Mouse (Mus musculus) heart, embryonic 12.5 days (tissue): ENCODE measurements around the gene Prkag1. TPM values are rescaled to one million over a fixed set of nuclear protein-coding genes. Genes with fewer than 3 reads are reported as not detected.

ENCODE experiments used
- ATAC-seq: fragments of 200-750 bp; cut with Nextera tagmentation; 2 replicates; pipeline ENCODE4 v1.8.0; 2017; ENCODE audit warnings: moderate TSS enrichment, moderate library complexity; ENCODE audit not compliant: insufficient number of reproducible peaks, low FRiP score
- H3K27ac ChIP-seq: fragments of 300-500 bp; sonication (generic); 2 replicates; pipeline ENCODE4 v1.5.1; 2016; ENCODE audit warnings: mild to moderate bottlenecking, moderate library complexity; ENCODE audit not compliant: poor library complexity, severe bottlenecking
- H3K27me3 ChIP-seq: fragments of 300-500 bp; sonication (generic); replicated peaks from 2 replicates; pipeline ENCODE4 v1.6.1; 2016; ENCODE audit warnings: mild to moderate bottlenecking, moderate library complexity
- H3K36me3 ChIP-seq: fragments of 300-500 bp; sonication (generic); 2 replicates; pipeline ENCODE4 v1.6.1; 2016; ENCODE audit warnings: mild to moderate bottlenecking, moderate library complexity
- H3K4me1 ChIP-seq: fragments of 300-500 bp; sonication (generic); replicated peaks from 2 replicates; pipeline ENCODE4 v1.6.1; 2016; ENCODE audit warnings: mild to moderate bottlenecking
- H3K4me2 ChIP-seq: fragments of 300-500 bp; sonication (generic); 2 replicates; pipeline ENCODE4 v1.6.1; 2016; ENCODE audit warnings: mild to moderate bottlenecking, moderate library complexity
- H3K4me3 ChIP-seq: fragments of 300-500 bp; sonication (generic); 2 replicates; pipeline ENCODE4 v1.5.1; 2016; ENCODE audit warnings: mild to moderate bottlenecking
- H3K9ac ChIP-seq: fragments of 300-500 bp; sonication (generic); 2 replicates; pipeline ENCODE4 v1.6.1; 2016; ENCODE audit warnings: mild to moderate bottlenecking, moderate library complexity
- H3K9me3 ChIP-seq: fragments of 300-500 bp; sonication (generic); replicated peaks from 2 replicates; pipeline ENCODE4 v1.6.1; 2016; ENCODE audit warnings: mild to moderate bottlenecking, moderate library complexity
- WGBS: fragments of 180-500 bp; shearing (Covaris S2); methylation state at CpG from one replicate; pipeline ENCODE4 v1.1.7; 2016; 5-methylcytosine and 5-hydroxymethylcytosine counted together
- polyA plus RNA-seq: library from polyadenylated mRNA; unstranded; fragments of >200 nt; fragmentation: Nextera tagmentation; extraction: Ambion mirVana; gene quantifications from 2 replicates; pipeline ENCODE4 v1.2.1, GENCODE M21; 2016

Gene Prkag1
- polyA plus RNA-seq, 1 experiment from 2014 or later, result 81.5 TPM

DNA sequence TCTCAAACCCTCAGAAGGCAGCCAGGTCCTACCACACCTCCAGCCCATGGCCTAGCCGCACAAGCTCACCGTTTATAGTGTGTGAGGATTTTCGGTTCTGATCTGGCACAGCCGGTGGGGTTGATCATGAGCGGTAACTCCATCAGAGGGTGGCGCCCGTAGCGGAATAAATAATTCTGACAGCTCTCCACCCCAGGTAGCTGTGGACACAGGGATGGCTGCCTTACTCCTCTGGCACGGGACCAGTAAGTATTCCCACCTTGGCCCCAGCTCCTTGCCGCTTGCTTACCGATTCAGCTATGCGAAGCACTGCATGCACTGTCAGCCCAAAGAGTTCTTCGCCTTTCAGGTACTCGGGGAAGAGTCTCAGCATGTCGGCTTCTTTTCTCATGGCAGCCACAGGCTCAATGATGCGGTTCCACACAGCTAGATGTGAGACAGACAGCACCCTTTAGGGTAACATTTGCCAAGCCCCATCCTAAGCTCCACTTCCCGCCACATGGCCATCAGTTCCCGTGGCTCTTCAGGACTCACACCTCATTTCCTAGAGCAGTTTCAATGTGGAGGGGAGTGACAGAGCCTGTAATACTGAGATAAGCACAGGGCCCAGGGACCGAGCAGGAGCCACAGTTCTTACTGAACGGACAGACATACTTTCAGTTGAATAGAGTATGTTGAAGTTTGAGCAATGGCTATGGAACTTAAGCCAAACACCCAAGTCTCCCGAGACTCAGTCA, 5.9 kb upstream of the Prkag1 start:
- H3K27me3 ChIP-seq, result no peaks in the 10 kb centered on the region
- peaks cover 22% of the 10 kb centered on the region for H3K4me1 ChIP-seq
- H3K9me3 ChIP-seq, result no peaks in the 10 kb centered on the region
- H3K4me3 ChIP-seq, result no peak overlapping the region
- ATAC-seq, result no peak
- H3K9ac ChIP-seq, result no peak overlapping the region
- H3K36me3 ChIP-seq, result peaks cover 91% of the 10 kb centered on the region
- 85% methylated on average over 21 of the region's 21 CpGs for WGBS
- no peak overlapping the region for H3K27ac ChIP-seq
- no peak overlapping the region for H3K4me2 ChIP-seq

DNA sequence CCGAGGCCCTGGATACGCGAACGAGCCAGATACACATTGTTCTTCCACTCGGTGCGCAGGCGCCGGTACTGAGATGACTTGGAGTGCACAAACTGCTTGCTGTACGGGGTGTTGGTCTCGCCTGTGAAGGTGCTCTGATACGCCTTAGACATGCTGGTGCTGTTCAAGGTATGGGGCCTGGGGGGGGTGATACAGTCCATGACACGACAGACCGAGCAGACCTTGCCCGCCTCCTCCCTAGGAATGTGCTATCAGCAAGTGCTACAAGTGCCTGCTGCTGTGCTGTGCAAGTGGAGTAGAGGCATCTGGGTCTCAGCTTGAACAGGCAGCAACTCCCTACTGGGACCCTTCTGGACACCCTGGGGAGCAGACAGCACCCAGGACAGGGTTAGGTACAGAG, 4.0 kb upstream of the Prkag1 start:
- Histone ChIP-seq H3K9ac (no peak overlapping the region), H3K27ac (peak overlapping the region; percentile 45; the same call in 1 of the 2 replicates)
- 75% methylated on average over 14 of the region's 14 CpGs for WGBS

DNA sequence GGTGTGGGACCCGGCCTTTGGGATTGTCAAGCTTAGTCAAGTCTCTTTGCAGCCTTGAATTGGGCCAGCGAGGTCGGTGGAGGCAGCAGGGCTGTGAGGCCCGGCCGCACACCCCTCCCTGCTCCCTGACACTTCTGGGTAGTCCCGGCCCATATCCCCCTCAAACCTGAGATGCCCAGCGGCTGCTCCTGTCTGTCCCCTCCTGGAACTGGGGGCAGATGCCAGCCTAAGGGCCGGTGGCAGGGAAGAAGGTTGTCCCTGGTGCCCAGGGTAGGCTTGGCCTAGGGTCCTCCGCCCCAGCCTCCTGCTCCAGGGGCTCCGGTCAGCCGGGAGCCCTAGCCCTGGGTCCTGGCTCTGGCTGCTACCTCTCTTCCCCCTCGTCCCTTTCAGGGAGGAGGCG, 2.7 kb upstream of the Prkag1 start:
- Histone ChIP-seq H3K4me2 (no peak overlapping the region), H3K9me3 (no peaks in the 10 kb centered on the region), H3K27me3 (no peaks in the 10 kb centered on the region), H3K36me3 (peaks cover 63% of the 10 kb centered on the region), H3K27ac (no peak overlapping the region), H3K4me3 (no peak overlapping the region), H3K9ac (no peak overlapping the region), H3K4me1 (peaks cover 33% of the 10 kb centered on the region)
- ATAC-seq, result no peak
- 84% methylated on average over 13 of the region's 13 CpGs for WGBS

More for the DNA sequence above, 4.0 kb upstream of the Prkag1 start:
- Histone ChIP-seq H3K36me3 (peaks cover 73% of the 10 kb centered on the region), H3K27me3 (no peaks in the 10 kb centered on the region), H3K9me3 (no peaks in the 10 kb centered on the region), H3K4me2 (no peak overlapping the region), H3K4me3 (no peak overlapping the region), H3K4me1 (peaks cover 22% of the 10 kb centered on the region)
- ATAC-seq, result no peak

DNA sequence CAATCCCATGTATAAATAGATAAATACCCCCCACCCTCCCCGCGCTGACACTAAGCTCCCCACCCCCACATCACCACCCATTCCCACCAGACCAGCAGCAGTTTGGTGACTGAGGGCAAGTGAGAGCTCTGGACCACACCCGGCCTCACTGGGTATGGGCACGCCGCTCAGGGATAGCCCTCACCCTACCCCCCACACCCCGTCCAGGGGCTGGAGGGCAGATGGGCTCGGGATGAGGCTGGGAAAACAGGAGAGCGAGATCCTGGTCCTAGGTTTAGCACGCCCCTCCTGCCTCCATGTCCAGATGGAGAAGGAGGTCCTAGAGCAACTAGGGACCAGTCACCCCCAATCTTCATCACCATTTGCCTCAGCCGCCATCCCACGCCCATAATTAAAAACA, 2.0 kb upstream of the Prkag1 start:
- Histone ChIP-seq H3K9me3 (no peaks in the 10 kb centered on the region), H3K4me3 (no peak overlapping the region), H3K9ac (peak overlapping the region; percentile 10; the same call in 1 of the 2 replicates), H3K27me3 (no peaks in the 10 kb centered on the region), H3K4me2 (no peak overlapping the region), H3K27ac (no peak overlapping the region), H3K36me3 (peaks cover 58% of the 10 kb centered on the region), H3K4me1 (peaks cover 37% of the 10 kb centered on the region)
- WGBS, result 85% methylated on average over 11 of the region's 11 CpGs
- no peak for ATAC-seq

DNA sequence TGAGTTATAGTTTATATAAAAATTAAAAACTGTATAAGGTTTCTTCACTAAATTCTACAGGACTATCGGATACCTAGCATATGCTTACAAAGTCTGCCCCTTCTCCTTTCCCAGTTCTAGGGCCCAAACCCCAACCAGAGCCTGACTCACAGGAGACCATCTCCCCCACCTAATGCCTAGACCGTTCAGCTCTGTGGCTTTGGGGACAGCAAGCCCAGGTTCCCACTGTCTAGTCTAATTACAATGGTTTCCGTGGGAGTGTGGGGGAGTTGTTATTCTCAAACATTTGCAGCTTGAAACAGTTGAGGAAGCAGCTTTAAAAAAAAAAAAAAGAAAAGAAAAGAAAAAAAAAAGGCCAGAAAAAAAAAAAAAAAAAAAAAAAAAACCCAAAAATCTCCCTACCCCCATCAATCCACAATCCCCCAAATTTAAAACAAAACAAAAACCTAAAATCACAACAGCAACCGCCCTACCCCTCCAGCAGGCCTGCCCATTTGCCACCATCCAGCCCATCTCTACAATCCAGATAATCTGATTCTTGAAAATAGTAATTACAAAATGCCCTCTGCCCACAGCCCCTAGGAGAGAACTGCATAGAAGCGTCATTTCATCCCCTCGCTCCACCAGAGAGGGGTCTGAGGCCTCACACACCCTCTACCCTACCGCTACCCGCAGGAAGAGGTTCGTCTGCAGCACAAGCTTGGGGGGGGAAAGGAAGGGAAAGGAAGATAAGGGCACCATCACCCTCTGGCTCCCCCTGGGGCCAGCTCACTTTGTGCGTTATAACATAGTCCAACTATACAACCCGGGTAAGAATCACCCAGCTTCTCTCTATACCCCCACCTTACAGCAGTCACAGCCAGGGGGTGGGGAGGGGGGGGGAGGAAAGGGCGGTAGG, 1.1 kb upstream of the Prkag1 start:
- ATAC-seq, result no peak
- H3K9ac ChIP-seq, result no peak overlapping the region
- H3K27ac ChIP-seq, result peak overlapping the region; percentile 97
- H3K4me3 ChIP-seq, result no peak overlapping the region
- peaks cover 51% of the 10 kb centered on the region for H3K36me3 ChIP-seq
- no peaks in the 10 kb centered on the region for H3K9me3 ChIP-seq
- no peaks in the 10 kb centered on the region for H3K27me3 ChIP-seq
- 0 out of 2 replicates have a peak overlapping the region, but pooled peaks have one; percentile 71 for H3K4me2 ChIP-seq
- H3K4me1 ChIP-seq, result peaks cover 45% of the 10 kb centered on the region
- WGBS, result 46% methylated on average over 12 of the region's 12 CpGs

DNA sequence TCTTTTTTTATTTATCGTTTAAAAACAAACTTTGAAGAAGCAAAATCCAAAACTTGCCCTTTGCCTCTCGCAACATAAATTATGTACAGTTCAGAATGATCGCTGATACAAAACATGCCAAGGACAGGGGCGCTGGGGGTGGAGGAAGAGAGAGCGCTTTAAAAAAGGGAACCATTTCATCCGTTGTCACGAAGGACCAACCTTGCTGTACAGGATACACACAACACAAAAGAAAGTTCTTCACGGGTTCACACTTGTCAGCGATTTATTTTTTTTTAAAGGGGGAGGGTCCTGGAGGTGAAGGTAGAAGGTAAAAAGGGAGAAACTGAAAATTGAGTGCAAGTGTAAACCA, 339 bp upstream of the Prkag1 start:
- H3K4me1 ChIP-seq, result peaks cover 52% of the 10 kb centered on the region
- WGBS, result 15% methylated on average over 9 of the region's 9 CpGs
- H3K27me3 ChIP-seq, result no peaks in the 10 kb centered on the region

DNA sequence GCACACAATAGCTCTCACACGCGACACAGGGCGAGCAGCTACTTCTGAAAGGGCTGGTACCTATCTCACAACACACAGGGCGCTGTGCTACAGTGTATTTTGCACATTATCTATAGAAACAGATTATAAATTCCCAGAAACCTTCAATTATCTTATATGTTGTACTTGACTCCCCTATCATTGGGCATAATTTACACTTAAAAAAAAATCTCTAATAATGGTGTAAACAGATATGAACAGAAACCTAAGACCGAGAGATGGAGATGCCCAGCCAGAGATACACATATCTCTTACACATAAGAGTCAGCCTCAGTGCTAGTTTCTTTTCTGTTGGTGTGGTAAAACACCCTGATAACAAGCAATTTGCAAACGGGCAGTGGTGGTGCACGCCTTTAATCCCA, 3.7 kb downstream of the Prkag1 start:
- H3K9ac ChIP-seq, result no peak overlapping the region
- H3K4me2 ChIP-seq, result no peak overlapping the region
- WGBS, result 61% methylated on average over 7 of the region's 7 CpGs
- peaks cover 36% of the 10 kb centered on the region for H3K36me3 ChIP-seq
- H3K27ac ChIP-seq, result peak overlapping the region; percentile 26; the same call in 1 of the 2 replicates
- H3K4me3 ChIP-seq, result no peak overlapping the region
- H3K9me3 ChIP-seq, result no peaks in the 10 kb centered on the region
- peaks cover 31% of the 10 kb centered on the region for H3K4me1 ChIP-seq
- ATAC-seq, result no peak
- H3K27me3 ChIP-seq, result no peaks in the 10 kb centered on the region

More for the DNA sequence above, 339 bp upstream of the Prkag1 start:
- H3K36me3 ChIP-seq, result peaks cover 44% of the 10 kb centered on the region
- H3K4me2 ChIP-seq, result peak overlapping the region; percentile 71
- ATAC-seq, result no peak
- H3K9ac ChIP-seq, result peak overlapping the region; percentile 92; the same call in 1 of the 2 replicates
- H3K27ac ChIP-seq, result peak overlapping the region; percentile 97
- peak overlapping the region; percentile 81 for H3K4me3 ChIP-seq
- no peaks in the 10 kb centered on the region for H3K9me3 ChIP-seq

DNA sequence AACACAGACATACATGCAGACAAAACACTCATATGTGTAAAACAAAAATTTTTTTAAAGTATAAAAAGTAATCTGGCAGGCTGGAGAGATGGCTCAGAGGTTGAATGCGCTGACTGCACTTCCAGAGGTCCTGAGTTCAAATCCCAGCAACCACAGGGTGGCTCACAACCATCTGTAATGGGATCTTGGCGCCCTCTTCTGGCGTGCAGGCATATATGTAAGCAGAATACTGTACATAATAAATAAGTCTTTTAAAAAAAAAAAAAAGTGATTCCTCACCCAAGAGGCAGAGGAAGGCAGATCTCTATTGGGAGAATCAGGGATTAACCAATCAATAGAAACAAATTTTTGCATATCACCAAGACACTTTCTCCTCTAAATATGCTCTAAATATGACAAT, 7.9 kb downstream of the Prkag1 start:
- no peak for ATAC-seq
- Histone ChIP-seq H3K4me2 (no peak overlapping the region), H3K9ac (no peak overlapping the region), H3K36me3 (peaks cover 62% of the 10 kb centered on the region), H3K9me3 (no peaks in the 10 kb centered on the region), H3K4me1 (peaks cover 25% of the 10 kb centered on the region), H3K4me3 (no peak overlapping the region), H3K27me3 (no peaks in the 10 kb centered on the region), H3K27ac (no peak overlapping the region)
- 68% methylated on average over 3 of the region's 3 CpGs for WGBS

DNA sequence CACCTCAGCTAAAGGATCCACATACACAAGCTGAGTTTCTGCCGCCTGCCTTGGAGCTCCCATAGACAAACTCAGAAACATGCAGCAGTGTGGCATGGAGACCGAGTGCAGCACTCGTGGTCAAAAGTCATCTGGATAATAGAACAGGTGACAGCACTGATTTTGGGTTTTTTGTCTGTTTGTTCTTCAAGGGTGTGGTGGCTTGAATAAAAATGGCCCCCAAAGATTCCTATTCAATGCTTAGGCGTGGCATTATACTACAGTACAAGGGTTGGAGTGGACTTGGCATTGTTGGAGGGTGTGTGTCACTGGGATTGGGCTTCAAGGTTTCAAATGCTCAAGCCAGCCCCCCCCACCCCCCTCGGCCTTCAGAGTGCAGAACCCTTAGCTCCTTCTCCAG, 9.2 kb downstream of the Prkag1 start:
- WGBS, result 89% methylated on average over 5 of the region's 5 CpGs
- Histone ChIP-seq H3K9me3 (no peaks in the 10 kb centered on the region), H3K4me3 (no peak overlapping the region), H3K4me2 (no peak overlapping the region), H3K27me3 (no peaks in the 10 kb centered on the region), H3K9ac (no peak overlapping the region), H3K36me3 (peaks cover 63% of the 10 kb centered on the region), H3K27ac (no peak overlapping the region), H3K4me1 (peaks cover 13% of the 10 kb centered on the region)
- ATAC-seq, result no peak

DNA sequence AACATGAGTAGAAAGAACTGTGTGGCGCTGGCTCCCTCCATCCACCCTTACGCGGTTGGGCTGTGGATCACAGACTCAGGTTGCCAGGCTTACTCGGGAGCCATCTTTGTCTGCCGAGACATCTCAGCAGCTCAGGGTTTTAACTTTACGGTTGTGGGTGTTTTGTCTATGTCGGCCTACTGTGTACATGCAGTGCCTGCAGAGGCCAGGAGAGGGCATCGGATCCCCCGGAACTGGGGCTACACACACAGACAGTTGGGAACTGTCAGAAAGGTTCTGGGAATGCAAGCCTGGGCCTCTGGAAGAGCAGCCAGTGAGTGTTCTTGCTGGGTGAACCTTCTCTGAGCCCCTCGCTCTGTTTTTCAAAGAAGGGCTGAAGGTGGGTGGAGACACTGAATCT, 9.9 kb downstream of the Prkag1 start:
- no peak overlapping the region for H3K4me2 ChIP-seq
- peaks cover 71% of the 10 kb centered on the region for H3K36me3 ChIP-seq
- no peaks in the 10 kb centered on the region for H3K27me3 ChIP-seq
- no peak overlapping the region for H3K4me3 ChIP-seq
- peaks cover 9% of the 10 kb centered on the region for H3K4me1 ChIP-seq
- H3K9ac ChIP-seq, result no peak overlapping the region
- no peaks in the 10 kb centered on the region for H3K9me3 ChIP-seq
- no peak for ATAC-seq
- no peak overlapping the region for H3K27ac ChIP-seq
- 42% methylated on average over 10 of the region's 10 CpGs for WGBS

DNA sequence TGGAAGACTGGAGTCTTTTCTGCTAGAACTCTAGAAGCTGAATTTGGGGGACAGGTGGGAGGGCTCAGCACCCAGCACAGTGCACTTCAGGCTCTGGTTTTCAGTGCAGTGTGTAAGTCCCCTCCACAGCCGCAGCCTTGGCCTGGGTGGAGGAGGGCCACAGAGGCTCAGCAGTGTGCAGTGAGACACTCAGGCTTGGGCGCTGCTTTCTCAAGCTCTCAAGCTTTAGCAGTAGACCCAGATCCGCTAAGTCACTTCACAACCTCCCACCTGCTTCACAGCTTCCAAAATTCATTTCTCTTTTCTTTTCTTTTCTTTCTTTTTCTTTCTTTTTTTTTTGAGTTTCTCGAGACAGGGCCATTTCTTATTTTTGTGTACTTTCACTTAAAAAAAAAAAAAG, 10.4 kb downstream of the Prkag1 start:
- H3K27me3 ChIP-seq, result no peaks in the 10 kb centered on the region
- H3K9ac ChIP-seq, result peak overlapping the region; percentile 46
- no peak overlapping the region for H3K4me3 ChIP-seq
- ATAC-seq, result no peak
- H3K4me2 ChIP-seq, result no peak overlapping the region
- peaks cover 9% of the 10 kb centered on the region for H3K4me1 ChIP-seq
- H3K27ac ChIP-seq, result peak overlapping the region; percentile 49
- WGBS, result 75% methylated on average over 4 of the region's 4 CpGs
- peaks cover 73% of the 10 kb centered on the region for H3K36me3 ChIP-seq
- no peaks in the 10 kb centered on the region for H3K9me3 ChIP-seq
